Comparison of ENCODE assay signal across 8 mouse cellular contexts in the genomic region with DNA sequence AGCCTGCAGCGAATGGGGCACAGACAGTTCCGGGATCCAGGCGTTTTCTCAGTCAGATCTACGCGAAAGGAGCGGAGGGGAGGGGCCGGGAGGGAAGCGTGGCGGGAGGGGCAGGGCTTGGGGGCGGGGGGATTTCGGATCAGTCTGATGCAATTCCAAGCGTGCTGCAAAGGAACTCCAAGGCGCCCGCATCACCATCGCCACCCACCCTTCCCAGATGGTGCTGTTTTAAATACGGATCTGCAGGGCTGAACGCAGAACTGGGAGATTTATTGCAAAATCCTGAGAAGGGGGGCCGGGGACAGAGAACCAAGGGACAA. TPM values are rescaled to one million over a fixed set of nuclear protein-coding genes. Genes with fewer than 3 reads are reported as not detected.
DNase-seq lines count a peak whose midpoint lies in the region; ATAC-seq and TF ChIP-seq lines count a peak whose summit lies in the region.

No protein-coding gene starts in this region.

- peak overlapping the region; percentile 74 for H3K9ac ChIP-seq in forebrain, embryonic 13.5 days
- no peak overlapping the region for H3K9ac ChIP-seq in intestine, postnatal 0 days (ENCODE audit: low read depth, low read length)
- H3K9ac ChIP-seq in liver, embryonic 12.5 days, result no peak overlapping the region

- TF ChIP-seq CTCF in intestine, postnatal 0 days (IDR thresholded peaks at IDR 0.05; ENCODE audit: low read depth), result no peak

- peaks cover 61% of the 10 kb centered on the region for H3K27me3 ChIP-seq in forebrain, embryonic 13.5 days
- peaks cover 58% of the 10 kb centered on the region for H3K27me3 ChIP-seq in intestine, postnatal 0 days (replicated peaks; ENCODE audit: control insufficient read depth, insufficient read depth, low read length)
- peaks cover 61% of the 10 kb centered on the region for H3K27me3 ChIP-seq in liver, embryonic 12.5 days (replicated peaks)

- intact Hi-C loops in heart, postnatal 25 days (cut with DNase I), result no loop called here

- DNase-seq in heart, adult 18-20 months, result peak; percentile 10 to 19
- DNase-seq in heart, postnatal 25 days (ENCODE audit: low spot score), result no peak
- peak; percentile 90 for DNase-seq in retina, postnatal 1 day
- no peak for DNase-seq in thymus, postnatal 14 days

- peaks cover 41% of the 10 kb centered on the region for H3K4me1 ChIP-seq in forebrain, embryonic 13.5 days
- no peaks in the 10 kb centered on the region for H3K4me1 ChIP-seq in intestine, postnatal 0 days (replicated peaks; ENCODE audit: control insufficient read depth, insufficient read depth, low read length)
- peaks cover 9% of the 10 kb centered on the region; the same call in 1 of the 2 replicates for H3K4me1 ChIP-seq in liver, embryonic 12.5 days

- ATAC-seq in cerebellum, adult (ENCODE audit: insufficient number of reproducible peaks, low FRiP score, low TSS enrichment), result peak; percentile 59; the same call in 1 of the 2 replicates
- ATAC-seq in forebrain, embryonic 13.5 days, result peak; percentile 93; the same call in 1 of the 2 replicates
- ATAC-seq in intestine, postnatal 0 days, result peak; percentile 28; the same call in 1 of the 2 replicates
- peak; percentile 13; the same call in 1 of the 2 replicates for ATAC-seq in liver, embryonic 12.5 days

- H3K4me2 ChIP-seq in forebrain, embryonic 13.5 days, result peak overlapping the region; percentile 96
- peak overlapping the region; percentile 57 for H3K4me2 ChIP-seq in intestine, postnatal 0 days (replicated peaks; ENCODE audit: low read depth)
- peak overlapping the region; percentile 57 for H3K4me2 ChIP-seq in liver, embryonic 12.5 days

- WGBS in forebrain, embryonic 13.5 days, result under 1% methylated on average over 18 of the region's 18 CpGs
- WGBS in intestine, postnatal 0 days, result under 1% methylated on average over 18 of the region's 18 CpGs
- under 1% methylated on average over 17 of the region's 18 CpGs for WGBS in liver, embryonic 12.5 days (ENCODE audit: insufficient replicate concordance)

- H3K9me3 ChIP-seq in forebrain, embryonic 13.5 days (replicated peaks), result no peaks in the 10 kb centered on the region
- H3K9me3 ChIP-seq in intestine, postnatal 0 days (ENCODE audit: control insufficient read depth), result no peaks in the 10 kb centered on the region
- no peaks in the 10 kb centered on the region for H3K9me3 ChIP-seq in liver, embryonic 12.5 days (replicated peaks)

- no peaks in the 10 kb centered on the region for H3K36me3 ChIP-seq in forebrain, embryonic 13.5 days (ENCODE audit: poor library complexity, severe bottlenecking)
- no peaks in the 10 kb centered on the region for H3K36me3 ChIP-seq in intestine, postnatal 0 days (ENCODE audit: control insufficient read depth, insufficient read depth)
- H3K36me3 ChIP-seq in liver, embryonic 12.5 days, result no peaks in the 10 kb centered on the region

- peak overlapping the region; percentile 85 for H3K27ac ChIP-seq in forebrain, embryonic 13.5 days
- no peak overlapping the region for H3K27ac ChIP-seq in intestine, postnatal 0 days (ENCODE audit: low read depth, low read length)
- H3K27ac ChIP-seq in liver, embryonic 12.5 days, result no peak overlapping the region

- H3K4me3 ChIP-seq in forebrain, embryonic 13.5 days, result peak overlapping the region; percentile 59
- H3K4me3 ChIP-seq in intestine, postnatal 0 days (ENCODE audit: low read depth, low read length), result peak overlapping the region; percentile 29
- peak overlapping the region; percentile 36 for H3K4me3 ChIP-seq in liver, embryonic 12.5 days

RNA-seq across cellular contexts. Expression of a gene that starts 3.5 kb away (rescaled TPM):
- 1 to 10 TPM; 3.2 to 4.1 TPM for total RNA-seq in heart, adult 18-20 months (2021)
- 1 to 10 TPM; 3.8 to 5.5 TPM for total RNA-seq in heart, postnatal 25 days (2021)
- 0.74 and 1.2 TPM in 2 replicates for polyA plus RNA-seq in forebrain, embryonic 13.5 days (2015; fragmentation: Nextera tagmentation; extraction: Ambion mirVana)
- polyA plus RNA-seq in intestine, postnatal 0 days (2015; fragmentation: Nextera tagmentation; extraction: Ambion mirVana), result 1.6 and 1.7 TPM in 2 replicates
- 0.25 and 0.33 TPM in 2 replicates for polyA plus RNA-seq in liver, embryonic 12.5 days (2016; fragmentation: Nextera tagmentation; extraction: Ambion mirVana)

Comparison
In these comparisons a context has a peak if more than half of its experiments do, and no peak if none do; other contexts are left out.
1. DNase-seq: peak in heart, adult 18-20 months (2 of 2) and retina, postnatal 1 day (single experiment); none in heart, postnatal 25 days (single experiment) and thymus, postnatal 14 days (single experiment).
2. ATAC-seq: peak in every context shown above with its lines; median percentile 93 in forebrain, embryonic 13.5 days; 59 in cerebellum, adult; 28 in intestine, postnatal 0 days; 13 in liver, embryonic 12.5 days.
3. Peak in every context shown above with its lines, with median percentiles within 50 percentile points of each other: H3K4me2 ChIP-seq and H3K4me3 ChIP-seq.